Mouse (Mus musculus) bone marrow macrophage, adult 2 months (primary cell): ENCODE results near the gene Nmnat3.

Experiments used
- CTCF ChIP-seq: IDR thresholded peaks from 2 replicates; pipeline ENCODE4 v1.5.1; 2012; ENCODE audit warnings: low read depth, mild to moderate bottlenecking, low read length, moderate library complexity
- POLR2A ChIP-seq: IDR thresholded peaks from 2 replicates; pipeline ENCODE4 v1.6.1; 2012; ENCODE audit warnings: mild to moderate bottlenecking, low read depth, low read length, borderline replicate concordance

DNA sequence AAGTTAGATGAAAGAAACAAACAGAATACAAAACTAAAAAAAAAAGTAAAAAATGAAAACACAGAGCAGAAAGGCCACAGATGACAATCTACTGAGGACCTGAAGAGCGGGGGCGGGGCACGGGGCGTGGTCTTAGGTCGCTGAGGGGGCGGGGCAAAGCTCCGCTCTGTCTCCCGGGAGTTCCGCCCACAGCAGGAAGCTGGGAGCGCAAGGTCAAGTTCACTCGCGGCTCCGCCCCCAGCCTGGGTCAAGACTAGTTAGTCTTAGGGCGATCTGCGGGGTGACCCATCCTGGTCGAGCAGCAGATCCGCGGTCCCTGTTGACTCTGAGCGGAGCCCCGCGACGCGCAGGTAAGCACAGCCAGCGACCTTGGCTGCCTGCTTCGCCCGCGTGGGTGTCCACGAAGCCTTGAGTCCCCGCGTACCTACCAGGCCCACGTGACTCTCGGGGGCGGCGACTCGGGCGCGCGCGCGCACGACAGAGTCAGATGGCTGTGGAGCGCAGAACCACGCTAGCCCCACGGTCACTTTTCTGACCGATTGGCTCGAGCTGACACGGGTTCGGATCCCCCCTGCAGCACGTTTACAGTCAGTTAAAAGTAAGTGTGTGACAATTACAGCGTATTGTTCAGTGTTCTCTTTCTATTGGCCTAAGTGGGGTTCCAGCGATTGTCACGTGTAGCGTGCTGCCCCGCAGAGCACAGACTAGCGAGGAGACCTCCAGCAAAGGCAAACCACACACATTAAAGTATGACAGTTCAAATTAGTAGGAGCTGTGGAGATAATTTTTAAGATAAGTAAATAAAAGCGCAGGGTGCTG lies 9.4 kb downstream of the Nmnat3 start:
- no peak for TF ChIP-seq CTCF
- TF ChIP-seq POLR2A, result no peak
